Mouse (Mus musculus) kidney, adult 2 months (tissue): ENCODE measurements around the gene Ccdc142.

Experiments
- CTCF ChIP-seq: fragments of 200-500 bp; conservative IDR thresholded peaks from 2 replicates; pipeline ENCODE4 v1.5.1; 2011; ENCODE audit warnings: low read depth, mild to moderate bottlenecking, control low read depth, low read length, moderate library complexity, mixed read lengths; ENCODE audit not compliant: insufficient read depth, insufficient read length
- POLR2A ChIP-seq: fragments of 200-500 bp; IDR thresholded peaks from one replicate; pipeline ENCODE4 v1.6.1; 2011; ENCODE audit warnings: low read depth, low read length, control low read depth

GRCm38 (mm10) chr6:83054871-83055431 lies 46.5 kb upstream of the Ccdc142 start, which contains the start of gene Htra2:
- TF ChIP-seq POLR2A: no peak
- TF ChIP-seq CTCF: peak; percentile 30; the same call in 1 of the 2 replicates
